Mouse (Mus musculus): ENCODE measurements around the gene Hpcal4. TPM values are rescaled to one million over a fixed set of nuclear protein-coding genes. Genes with fewer than 3 reads are reported as not detected.
A peak's percentile ranks its signal among the peaks of the same experiment; 100 is the strongest.
"Not testable (repeated sequence)": the region's sequence is repeated elsewhere in the genome, so short reads cannot be mapped to it uniquely, and the experiment has no call there.

Hpcal4 gene
- 0.83 and 2.0 TPM in 2 replicates for polyA plus RNA-seq (2012; ENCODE audit: insufficient read depth, insufficient read length, missing spikeins)

- H3K4me1 ChIP-seq (ENCODE audit: control insufficient read depth, insufficient read depth, insufficient read length, low read length), result peaks cover 5% of the 10 kb centered on the region; the same call in 1 of the 2 replicates
- H3K4me3 ChIP-seq (ENCODE audit: insufficient read depth, low read depth, low read length), result peak within 1 kb of the TSS; percentile 50
- no peak within 1 kb of the TSS for H3K27ac ChIP-seq (replicated peaks; ENCODE audit: low read depth, low read length)
Observed at GRCm38 (mm10) chr4:123182328-123183238, at the start of gene Hpcal4. Gene Hpcal4 (plus strand): TSS chr4:123183227.

- Histone ChIP-seq H3K4me3 (ENCODE audit: insufficient read depth, low read depth, low read length) (no peak overlapping the region), H3K4me1 (ENCODE audit: control insufficient read depth, insufficient read depth, insufficient read length, low read length) (peaks cover 9% of the 10 kb centered on the region), H3K27ac (replicated peaks; ENCODE audit: low read depth, low read length) (no peak overlapping the region)
Observed at GRCm38 (mm10) chr4:123137551-123137950, 45.5 kb upstream of the Hpcal4 start.

- H3K27ac ChIP-seq (replicated peaks; ENCODE audit: low read depth, low read length), result peak within 1 kb of the TSS; percentile 86
- H3K4me1 ChIP-seq (ENCODE audit: control insufficient read depth, insufficient read depth, insufficient read length, low read length), result peaks cover 9% of the 10 kb centered on the region
Observed at GRCm38 (mm10) chr4:123139513-123140154, 43.4 kb upstream of the Hpcal4 start, which contains the start of gene Ppie. Gene Ppie (minus strand): TSS chr4:123139951.

GRCm38 (mm10) chr4:123147446-123148150, 35.4 kb upstream of the Hpcal4 start:
- H3K4me3 ChIP-seq (ENCODE audit: insufficient read depth, low read depth, low read length), result no peak overlapping the region
- H3K27ac ChIP-seq (replicated peaks; ENCODE audit: low read depth, low read length), result no peak overlapping the region

More at GRCm38 (mm10) chr4:123139513-123140154, 43.4 kb upstream of the Hpcal4 start, which contains the start of gene Ppie:
- H3K4me3 ChIP-seq (ENCODE audit: insufficient read depth, low read depth, low read length), result peak within 1 kb of the TSS; percentile 99

GRCm38 (mm10) chr4:123152003-123152402, 31.0 kb upstream of the Hpcal4 start:
- Histone ChIP-seq H3K4me3 (ENCODE audit: insufficient read depth, low read depth, low read length) (no peak overlapping the region), H3K27ac (replicated peaks; ENCODE audit: low read depth, low read length) (no peak overlapping the region), H3K4me1 (ENCODE audit: control insufficient read depth, insufficient read depth, insufficient read length, low read length) (no peaks in the 10 kb centered on the region)

More at GRCm38 (mm10) chr4:123147446-123148150, 35.4 kb upstream of the Hpcal4 start:
- H3K4me1 ChIP-seq (ENCODE audit: control insufficient read depth, insufficient read depth, insufficient read length, low read length), result no peaks in the 10 kb centered on the region

GRCm38 (mm10) chr4:123152976-123153375, 30.1 kb upstream of the Hpcal4 start:
- H3K4me3 ChIP-seq (ENCODE audit: insufficient read depth, low read depth, low read length), result no peak overlapping the region
- no peak overlapping the region for H3K27ac ChIP-seq (replicated peaks; ENCODE audit: low read depth, low read length)

GRCm38 (mm10) chr4:123155004-123155403, 28.0 kb upstream of the Hpcal4 start:
- no peak overlapping the region for H3K27ac ChIP-seq (replicated peaks; ENCODE audit: low read depth, low read length)

More at GRCm38 (mm10) chr4:123152976-123153375, 30.1 kb upstream of the Hpcal4 start:
- no peaks in the 10 kb centered on the region for H3K4me1 ChIP-seq (ENCODE audit: control insufficient read depth, insufficient read depth, insufficient read length, low read length)

GRCm38 (mm10) chr4:123155427-123155826, 27.6 kb upstream of the Hpcal4 start:
- Histone ChIP-seq H3K4me3 (ENCODE audit: insufficient read depth, low read depth, low read length) (no peak overlapping the region), H3K4me1 (ENCODE audit: control insufficient read depth, insufficient read depth, insufficient read length, low read length) (no peaks in the 10 kb centered on the region), H3K27ac (replicated peaks; ENCODE audit: low read depth, low read length) (no peak overlapping the region)

More at GRCm38 (mm10) chr4:123155004-123155403, 28.0 kb upstream of the Hpcal4 start:
- Histone ChIP-seq H3K4me3 (ENCODE audit: insufficient read depth, low read depth, low read length) (no peak overlapping the region), H3K4me1 (ENCODE audit: control insufficient read depth, insufficient read depth, insufficient read length, low read length) (no peaks in the 10 kb centered on the region)

- Histone ChIP-seq H3K4me1 (ENCODE audit: control insufficient read depth, insufficient read depth, insufficient read length, low read length) (no peaks in the 10 kb centered on the region), H3K4me3 (ENCODE audit: insufficient read depth, low read depth, low read length) (no peak overlapping the region), H3K27ac (replicated peaks; ENCODE audit: low read depth, low read length) (no peak overlapping the region)
Observed at GRCm38 (mm10) chr4:123155840-123156239, 27.2 kb upstream of the Hpcal4 start.

- H3K4me3 ChIP-seq (ENCODE audit: insufficient read depth, low read depth, low read length), result no peak overlapping the region
- H3K27ac ChIP-seq (replicated peaks; ENCODE audit: low read depth, low read length), result no peak overlapping the region
- no peaks in the 10 kb centered on the region for H3K4me1 ChIP-seq (ENCODE audit: control insufficient read depth, insufficient read depth, insufficient read length, low read length)
Observed at GRCm38 (mm10) chr4:123160571-123160970, 22.5 kb upstream of the Hpcal4 start.

- H3K4me1 ChIP-seq (ENCODE audit: control insufficient read depth, insufficient read depth, insufficient read length, low read length); H3K4me3 ChIP-seq (ENCODE audit: insufficient read depth, low read depth, low read length); H3K27ac ChIP-seq (replicated peaks; ENCODE audit: low read depth, low read length): not testable (repeated sequence)
Observed at GRCm38 (mm10) chr4:123161251-123161650, 21.8 kb upstream of the Hpcal4 start.

- Histone ChIP-seq H3K4me1 (ENCODE audit: control insufficient read depth, insufficient read depth, insufficient read length, low read length) (no peaks in the 10 kb centered on the region), H3K27ac (replicated peaks; ENCODE audit: low read depth, low read length) (no peak overlapping the region)
Observed at GRCm38 (mm10) chr4:123162305-123162917, 20.6 kb upstream of the Hpcal4 start.

GRCm38 (mm10) chr4:123164157-123164556, 18.9 kb upstream of the Hpcal4 start:
- no peak overlapping the region for H3K27ac ChIP-seq (replicated peaks; ENCODE audit: low read depth, low read length)
- no peaks in the 10 kb centered on the region for H3K4me1 ChIP-seq (ENCODE audit: control insufficient read depth, insufficient read depth, insufficient read length, low read length)
- H3K4me3 ChIP-seq (ENCODE audit: insufficient read depth, low read depth, low read length), result no peak overlapping the region

More at GRCm38 (mm10) chr4:123162305-123162917, 20.6 kb upstream of the Hpcal4 start:
- H3K4me3 ChIP-seq (ENCODE audit: insufficient read depth, low read depth, low read length), result no peak overlapping the region

GRCm38 (mm10) chr4:123171811-123172210, 11.2 kb upstream of the Hpcal4 start:
- Histone ChIP-seq H3K27ac (replicated peaks; ENCODE audit: low read depth, low read length) (no peak overlapping the region), H3K4me1 (ENCODE audit: control insufficient read depth, insufficient read depth, insufficient read length, low read length) (no peaks in the 10 kb centered on the region), H3K4me3 (ENCODE audit: insufficient read depth, low read depth, low read length) (no peak overlapping the region)
